Mouse (Mus musculus) embryo, embryonic 11 days (tissue): ENCODE measurements at regions not wholly inside any gene's neighbourhood (a gene's known extent, or its start where the extent isn't known, plus 50 kb on each side); places are given as distances from the start of the nearest gene placed in this dataset.

Experiments used
- DNase-seq: peaks from one replicate; pipeline ENCODE4 v3.0.0-alpha.2; 2015

DNA sequence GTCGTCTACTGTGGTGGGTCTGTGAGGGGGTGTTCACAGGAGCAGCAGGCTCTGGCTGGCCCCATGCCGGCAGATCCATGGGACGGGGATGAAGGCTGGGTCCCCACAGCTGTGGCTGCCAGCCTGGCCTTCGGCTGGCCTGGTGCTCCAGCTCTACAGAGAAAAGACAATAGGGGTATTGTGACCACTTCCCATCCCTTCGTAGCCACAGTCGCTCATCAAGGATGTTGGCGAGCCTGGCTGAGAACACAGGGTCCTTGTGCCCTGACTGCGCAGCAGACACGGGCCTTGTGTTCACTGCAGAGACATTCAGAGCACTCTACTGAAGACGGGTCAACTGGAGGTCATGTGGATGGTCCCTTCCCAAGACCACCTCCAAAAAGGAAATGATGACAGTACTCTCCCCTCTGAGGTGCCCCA, 102.4 kb upstream of the 1700021F07Rik start:
- no peak for DNase-seq

- DNase-seq = no peak
Measured at GRCm38 (mm10) chr2:173420481-173420880, 101.9 kb upstream of the 1700021F07Rik start.

- no peak for DNase-seq
Measured at GRCm38 (mm10) chr2:173424875-173425274, 97.5 kb upstream of the 1700021F07Rik start.

GRCm38 (mm10) chr2:173425754-173426153, 96.6 kb upstream of the 1700021F07Rik start:
- no peak for DNase-seq

DNA sequence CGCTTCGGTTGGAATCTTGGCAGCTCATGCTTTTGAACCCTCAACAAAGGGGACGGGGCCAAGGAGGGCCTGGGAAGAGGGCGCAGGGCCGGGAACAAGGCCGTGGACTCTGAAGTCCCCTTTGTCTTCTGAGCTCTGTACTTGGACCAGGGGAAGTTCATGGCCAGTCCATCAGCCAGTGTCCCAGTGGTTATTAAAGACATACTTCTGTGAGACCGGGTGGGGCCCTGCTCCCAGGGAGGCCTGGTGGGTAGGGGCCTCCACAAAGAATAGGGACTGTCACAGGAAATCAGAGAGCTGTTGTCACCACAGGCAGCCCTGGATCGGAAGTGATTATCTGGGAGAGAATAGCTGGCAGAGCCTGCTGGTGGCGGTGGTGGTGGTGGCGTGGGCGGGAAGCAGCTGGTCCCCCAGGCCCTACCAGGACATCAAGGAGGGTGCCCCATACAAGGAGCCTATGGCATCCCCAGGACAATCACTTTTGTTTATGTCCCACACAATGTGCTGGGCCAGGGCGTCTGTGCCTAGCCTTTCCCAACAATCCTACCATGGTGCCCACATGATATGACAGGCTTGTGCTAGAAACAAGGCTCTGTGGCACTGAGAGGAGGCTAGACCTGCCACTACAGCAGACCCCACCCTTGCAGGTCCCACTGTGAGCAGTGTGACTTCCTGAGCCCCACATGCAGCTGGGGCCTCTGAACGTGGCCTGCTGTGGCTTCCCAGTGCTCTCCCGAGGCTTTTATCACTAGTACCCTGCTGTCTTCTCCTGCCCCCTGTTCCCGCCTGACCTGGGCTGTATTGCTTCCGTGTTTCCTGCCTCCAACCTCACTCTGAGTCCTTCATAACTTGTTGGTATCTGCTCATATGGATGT, 96.0 kb upstream of the 1700021F07Rik start:
- no peak for DNase-seq

DNA sequence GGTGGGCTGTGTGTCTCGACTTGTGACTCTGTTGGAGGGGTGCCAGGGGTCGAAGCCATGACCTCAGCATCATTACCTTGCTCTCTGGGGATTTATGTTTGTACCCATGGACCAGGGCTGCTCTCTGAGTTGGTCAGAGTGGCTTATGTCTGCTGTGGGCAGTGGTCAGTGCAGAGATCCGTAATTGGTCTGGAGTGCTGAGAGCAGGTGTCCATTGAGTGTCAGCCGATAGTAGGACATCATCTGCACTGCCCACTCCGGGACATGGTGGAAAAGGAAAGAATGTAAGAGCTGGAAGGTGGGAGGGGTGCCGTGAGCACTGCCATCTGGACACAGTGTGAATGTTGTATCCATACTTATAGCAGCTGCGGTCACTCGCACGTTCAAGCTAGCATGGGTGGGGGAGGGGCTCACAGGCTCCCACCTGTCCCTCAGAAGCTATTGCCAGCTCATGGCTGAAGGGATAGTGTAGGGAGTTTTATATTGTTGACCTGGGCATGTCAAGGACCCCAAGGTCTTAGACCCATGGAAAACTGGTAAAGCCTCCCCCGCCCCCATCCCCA, 94.4 kb upstream of the 1700021F07Rik start:
- DNase-seq = no peak

DNA sequence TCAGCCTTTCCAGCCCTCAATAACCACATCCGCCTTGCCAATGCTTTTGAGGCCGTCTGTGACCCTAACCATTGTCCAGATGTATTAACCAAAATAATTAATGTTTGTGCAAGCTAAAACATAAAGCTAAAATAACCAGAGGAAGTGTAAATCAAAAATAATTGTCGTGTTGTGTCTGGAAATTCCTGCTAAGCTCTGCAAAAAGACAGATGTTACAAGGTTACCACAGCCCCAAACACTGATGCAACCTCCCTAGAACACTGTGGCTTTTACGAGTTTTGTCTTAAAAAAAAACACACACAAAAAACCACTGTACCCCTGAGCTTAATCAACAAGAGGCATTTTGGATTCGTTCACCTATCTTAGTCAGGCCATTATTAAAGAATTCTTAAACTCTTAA, 90.5 kb upstream of the 1700021F07Rik start:
- no peak for DNase-seq

GRCm38 (mm10) chr2:173432258-173432657, 90.1 kb upstream of the 1700021F07Rik start:
- no peak for DNase-seq

GRCm38 (mm10) chr2:173432886-173433624, 89.3 kb upstream of the 1700021F07Rik start:
- no peak for DNase-seq

DNA sequence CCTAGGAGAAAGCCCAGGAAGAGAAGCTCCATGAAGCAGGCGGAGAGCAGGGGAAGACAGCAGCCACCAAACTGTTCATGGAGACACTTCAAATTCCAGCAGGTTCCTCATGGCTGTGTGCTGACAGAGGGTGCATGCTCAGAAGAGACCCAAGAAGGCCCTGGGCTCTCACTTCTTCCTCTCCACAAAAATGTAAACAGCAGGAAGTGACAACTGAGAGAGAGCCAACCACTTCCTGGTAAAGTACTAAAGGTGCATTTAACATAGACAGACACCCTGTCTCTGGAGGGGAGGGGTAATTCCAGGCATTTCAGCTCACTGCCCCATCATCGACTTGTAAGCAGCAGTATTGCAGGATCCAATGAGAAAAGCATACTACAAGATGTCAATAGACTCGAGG, 85.8 kb upstream of the 1700021F07Rik start:
- DNase-seq = no peak

GRCm38 (mm10) chr2:173439031-173439430, 83.4 kb upstream of the 1700021F07Rik start:
- DNase-seq = no peak

DNA sequence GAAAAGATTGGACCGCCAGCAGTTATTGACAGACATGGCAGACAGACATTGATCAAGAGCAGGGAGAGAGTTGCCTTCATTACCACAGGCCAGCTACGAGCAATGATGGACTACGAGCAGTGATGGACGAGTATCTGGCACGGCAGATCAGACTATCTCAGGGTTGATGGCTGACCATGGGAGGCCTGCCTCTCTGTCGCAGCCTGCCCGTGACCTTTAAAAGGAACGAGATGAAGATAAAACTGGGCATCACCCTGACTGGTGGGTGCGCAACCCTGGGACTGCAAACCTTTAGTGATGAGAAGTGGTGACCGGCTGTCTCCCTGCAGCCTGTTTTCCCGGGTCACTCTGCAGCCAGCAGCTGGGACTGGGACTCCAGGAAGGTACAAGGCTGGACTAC, 80.3 kb upstream of the 1700021F07Rik start:
- no peak for DNase-seq

DNA sequence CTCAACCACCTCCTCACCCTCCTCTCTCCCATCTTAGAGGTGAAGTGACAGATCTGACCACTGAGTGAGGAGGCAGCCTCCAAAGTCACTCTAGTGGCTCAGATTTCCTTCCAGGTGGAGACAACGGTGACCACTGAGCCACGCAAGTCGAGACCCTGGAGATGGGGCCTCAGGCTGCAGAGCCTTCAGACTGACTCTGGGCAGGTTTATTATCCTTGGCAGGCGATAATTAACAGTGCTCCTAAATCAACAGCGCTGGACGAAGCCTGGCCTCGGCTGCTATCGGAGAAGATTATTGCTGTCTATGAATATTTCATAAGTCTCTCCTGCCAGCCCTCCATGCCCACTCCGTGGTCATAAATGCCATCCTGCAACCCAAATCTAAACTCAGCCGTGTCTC, 79.1 kb upstream of the 1700021F07Rik start:
- no peak for DNase-seq

DNA sequence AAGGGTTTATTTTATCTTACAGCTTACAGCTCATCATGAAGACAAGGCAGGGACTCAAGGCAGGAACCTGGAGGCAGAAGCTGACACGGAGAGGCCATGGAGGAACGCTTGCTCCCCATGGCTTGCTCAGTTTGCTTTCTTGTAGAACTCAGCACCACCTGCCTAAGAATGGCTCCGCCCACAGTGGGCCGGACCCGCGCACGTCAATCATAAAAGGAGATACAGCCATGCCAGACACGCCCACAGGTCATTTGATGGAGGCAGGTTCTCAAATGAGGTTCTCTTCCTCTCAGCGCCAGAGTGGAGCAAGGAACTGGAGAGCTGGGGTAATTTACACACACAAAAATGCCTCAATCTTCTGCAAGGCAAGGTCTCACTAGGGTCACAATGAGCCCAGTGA, 78.0 kb upstream of the 1700021F07Rik start:
- no peak for DNase-seq

DNA sequence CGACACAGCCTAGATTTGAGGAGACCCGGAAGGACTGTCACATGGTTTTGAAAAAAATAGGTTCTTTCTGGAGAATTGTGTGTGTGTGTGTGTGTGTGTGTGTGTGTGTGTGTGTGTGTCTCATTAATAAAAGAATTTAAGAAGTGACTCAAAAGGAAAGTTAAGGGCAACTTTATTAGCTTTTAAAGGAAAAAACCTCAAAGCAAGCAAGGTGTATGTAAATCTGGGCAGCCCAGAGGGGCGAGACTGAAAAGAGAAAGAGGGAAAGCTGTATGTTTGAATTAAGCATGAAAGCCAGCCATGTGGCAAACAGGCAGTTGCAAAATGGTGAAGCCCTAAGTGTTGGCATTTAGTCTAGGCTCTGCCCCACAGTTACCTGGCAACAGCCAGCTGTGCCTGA, 77.3 kb upstream of the 1700021F07Rik start:
- no peak for DNase-seq

- no peak for DNase-seq
Measured at GRCm38 (mm10) chr2:173448546-173449187, 73.7 kb upstream of the 1700021F07Rik start.

GRCm38 (mm10) chr2:173449198-173449597, 73.2 kb upstream of the 1700021F07Rik start:
- DNase-seq = no peak

DNA sequence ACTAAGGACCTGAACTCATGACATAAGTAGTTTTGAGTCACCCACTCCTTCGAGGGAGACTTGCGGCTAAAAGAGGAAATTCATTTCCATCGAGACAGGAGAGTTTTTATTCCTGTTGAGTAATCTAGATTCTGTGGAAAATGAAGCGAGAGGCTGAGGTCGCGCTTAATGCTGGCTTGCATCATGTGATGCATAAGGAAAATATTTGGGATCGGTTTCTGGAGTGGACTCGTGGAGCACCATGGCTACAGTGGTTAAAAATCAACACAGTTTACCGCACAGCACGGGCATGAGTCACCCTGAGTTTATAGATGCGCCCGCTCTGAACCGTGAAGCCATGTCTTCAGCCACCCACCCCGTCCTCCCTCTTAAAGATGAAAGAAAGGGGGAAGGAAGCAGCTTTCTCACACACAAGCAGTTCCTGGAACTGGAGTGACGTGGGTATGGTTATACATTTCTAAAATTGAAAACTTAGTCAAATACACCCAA, 70.3 kb upstream of the 1700021F07Rik start:
- no peak for DNase-seq

GRCm38 (mm10) chr2:173452800-173453199, 69.6 kb upstream of the 1700021F07Rik start:
- DNase-seq = no peak

DNA sequence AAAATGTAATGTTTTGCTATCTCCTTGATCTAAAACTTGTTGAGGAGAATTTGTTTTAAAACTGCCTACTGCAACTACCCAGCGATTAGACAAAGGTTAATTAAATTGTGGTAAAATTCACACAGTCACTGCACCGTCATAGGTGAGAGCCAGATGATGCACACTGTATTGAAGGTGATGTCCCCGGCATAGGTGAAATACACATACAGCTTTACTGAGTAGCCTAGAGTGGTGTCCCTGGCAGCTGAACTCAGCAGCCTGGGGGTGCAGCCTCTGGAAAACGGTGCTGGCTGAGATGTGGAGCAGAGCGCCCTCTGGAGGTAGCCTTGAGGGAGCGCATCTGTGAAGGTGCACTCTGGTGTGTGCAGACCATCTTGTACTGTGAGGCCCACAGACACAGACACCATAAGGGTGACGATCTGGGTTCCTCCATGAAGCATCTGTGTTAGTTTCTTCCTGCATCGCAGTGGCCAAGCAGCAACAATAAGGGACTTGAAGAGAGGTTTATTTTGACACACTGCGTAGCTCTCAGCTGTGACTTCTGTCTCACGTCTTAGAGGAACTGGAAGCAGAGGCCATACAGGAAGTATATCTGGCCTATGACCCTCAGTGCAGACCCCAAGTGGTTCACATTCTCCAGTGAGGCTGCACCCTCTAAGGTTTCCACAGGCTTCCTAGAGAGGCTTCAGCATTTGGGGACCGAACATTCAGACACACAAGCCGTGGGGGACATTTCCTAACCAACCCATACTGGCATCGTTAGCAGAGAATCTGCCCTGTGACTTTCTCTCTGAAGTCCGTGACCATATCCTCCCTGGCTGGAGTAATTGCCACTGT, 68.6 kb upstream of the 1700021F07Rik start:
- peak; percentile 53 for DNase-seq

- DNase-seq = no peak
Measured at GRCm38 (mm10) chr2:173454741-173455140, 67.6 kb upstream of the 1700021F07Rik start.

GRCm38 (mm10) chr2:173455216-173455615, 67.2 kb upstream of the 1700021F07Rik start:
- no peak for DNase-seq
